Mouse (Mus musculus) liver, embryonic 14.5 days (tissue): ENCODE results near the gene Zcchc4. TPM values are rescaled to one million over a fixed set of nuclear protein-coding genes. Genes with fewer than 3 reads are reported as not detected.

ENCODE experiments used
- ATAC-seq: fragments of 200-750 bp; cut with Nextera tagmentation; 2 replicates; pipeline ENCODE4 v1.8.0; 2017; ENCODE audit warnings: moderate number of reproducible peaks, mild to moderate bottlenecking, moderate library complexity; ENCODE audit not compliant: insufficient read depth
- DNase-seq, 3 experiments: peaks; one replicate each; pipeline ENCODE4 v3.0.0-alpha.2; 2012 to 2013; ENCODE audit warnings: low read depth in 3 of 3, low spot score in 3 of 3
- H3K27ac ChIP-seq: fragments of 300-500 bp; sonication (generic); 2 replicates; pipeline ENCODE4 v1.5.1; 2014; ENCODE audit warnings: moderate library complexity, mild to moderate bottlenecking, control low read depth, inconsistent platforms
- H3K27me3 ChIP-seq: fragments of 300-500 bp; sonication (generic); 2 replicates; pipeline ENCODE4 v1.6.1; 2014; ENCODE audit warnings: mild to moderate bottlenecking, low read length, moderate library complexity; ENCODE audit not compliant: control insufficient read depth, insufficient read depth
- H3K36me3 ChIP-seq: fragments of 300-500 bp; sonication (generic); replicated peaks from 2 replicates; pipeline ENCODE4 v1.6.1; 2014; ENCODE audit warnings: low read depth; ENCODE audit not compliant: control insufficient read depth, insufficient read depth
- H3K4me1 ChIP-seq, 2 experiments: fragments of 200-500 bp in 1 of 2; fragments of 300-500 bp in 1 of 2; sonication (generic) in 1 of 2; replicated peaks; 2 replicates each; pipeline ENCODE4 v1.6.1; 2012 to 2014; ENCODE audit warnings: antibody characterized with exemption in 1 of 2, inconsistent platforms in 1 of 2, low read length in 1 of 2; ENCODE audit not compliant: control insufficient read depth in 2 of 2, insufficient read depth in 2 of 2
- H3K4me2 ChIP-seq: fragments of 300-500 bp; sonication (generic); 2 replicates; pipeline ENCODE4 v1.6.1; 2014; ENCODE audit warnings: low read depth, mild to moderate bottlenecking, control low read depth, moderate library complexity
- H3K4me3 ChIP-seq, 2 experiments: fragments of 200-500 bp in 1 of 2; fragments of 300-500 bp in 1 of 2; sonication (generic) in 1 of 2; 2 replicates each; pipeline ENCODE4 v1.5.1; 2012 to 2014; ENCODE audit warnings: low read depth in 2 of 2, low read length in 2 of 2, mild to moderate bottlenecking in 2 of 2, control low read depth in 1 of 2, inconsistent platforms in 1 of 2, moderate library complexity in 1 of 2; ENCODE audit not compliant: insufficient read depth in 1 of 2
- H3K9ac ChIP-seq: fragments of 300-500 bp; sonication (generic); replicated peaks from 2 replicates; pipeline ENCODE4 v1.6.1; 2014; ENCODE audit warnings: mild to moderate bottlenecking, control low read depth, moderate library complexity
- H3K9me3 ChIP-seq: fragments of 300-500 bp; sonication (generic); 2 replicates; pipeline ENCODE4 v1.6.1; 2016; ENCODE audit warnings: low read length, mixed read lengths; ENCODE audit not compliant: control insufficient read depth
- CTCF ChIP-seq: IDR thresholded peaks from 2 replicates; pipeline ENCODE4 v1.5.1; 2016; ENCODE audit warnings: antibody characterized with exemption, low read depth, control low read depth
- EP300 ChIP-seq: IDR thresholded peaks from 2 replicates; pipeline ENCODE4 v1.6.1; 2016; ENCODE audit warnings: antibody characterized with exemption, low read depth
- WGBS: fragments of 180-500 bp; shearing (Covaris S2); extraction: QIAGEN DNeasy Blood & Tissue Kit; methylation state at CpG from one replicate; pipeline ENCODE4 v1.1.7; 2014; ENCODE audit not compliant: insufficient replicate concordance; 5-methylcytosine and 5-hydroxymethylcytosine counted together
- polyA plus RNA-seq, 2 experiments: library from polyadenylated mRNA; depleted of rRNA in 1 of 2; stranded (reverse) in 1 of 2; unstranded in 1 of 2; fragments of >200 nt; fragmentation: Nextera tagmentation in 1 of 2; extraction: Ambion mirVana in 1 of 2; gene quantifications; 2 replicates each; pipeline versions ENCODE4 v1.2.1 to v1.2.3; 2012 to 2014

The Zcchc4 gene
- polyA plus RNA-seq, 2 experiments, result 5.8 to 5.9 TPM

DNA sequence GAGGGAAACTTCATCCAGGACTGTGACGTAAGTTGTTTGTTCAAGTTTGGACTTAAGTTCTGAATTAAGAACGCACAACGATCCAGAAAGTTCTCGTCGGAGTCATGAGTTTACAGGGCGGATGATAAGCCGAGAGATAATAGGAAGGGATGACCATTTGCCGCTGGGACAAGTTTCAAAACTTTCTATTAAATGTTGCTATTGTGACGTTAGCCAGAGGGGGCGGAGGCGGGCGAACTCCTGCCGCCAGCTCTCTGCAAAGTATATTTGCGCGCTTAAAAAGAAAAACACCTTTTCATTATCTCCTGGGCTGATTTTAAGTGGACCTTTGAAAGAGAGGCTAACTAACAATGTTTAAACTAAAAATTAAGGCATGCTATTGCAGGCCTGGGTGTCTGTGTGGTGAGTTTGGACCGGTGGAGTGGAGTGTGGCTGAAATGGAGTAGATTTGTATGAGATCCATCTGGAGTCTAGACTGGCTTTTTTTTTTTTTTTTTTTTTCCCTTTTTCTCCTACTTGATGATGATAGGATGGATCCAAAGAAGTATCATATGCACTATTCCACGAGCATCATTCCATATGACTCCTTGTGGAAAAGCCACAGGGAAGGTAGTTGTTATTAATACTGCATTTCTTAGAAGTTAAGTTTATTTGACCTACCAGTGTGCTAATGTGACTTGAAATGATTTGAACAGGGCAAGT lies 32.9 kb upstream of the Zcchc4 start:
- H3K4me2 ChIP-seq, result peak overlapping the region; percentile 79
- peak overlapping the region; percentile 78 for H3K9ac ChIP-seq
- no peaks in the 10 kb centered on the region for H3K27me3 ChIP-seq
- no peaks in the 10 kb centered on the region for H3K9me3 ChIP-seq
- peak overlapping the region; percentile 77 to 88 for H3K4me3 ChIP-seq
- peak; percentile 47 to 58 (median 55) for DNase-seq
- no peak for TF ChIP-seq EP300
- peak; percentile 65 for TF ChIP-seq CTCF
- peaks cover 7 to 9% of the 10 kb centered on the region in 2 experiments for H3K4me1 ChIP-seq
- ATAC-seq, result peak; percentile 49; the same call in 1 of the 2 replicates
- 2% methylated on average over 17 of the region's 17 CpGs for WGBS
- peak overlapping the region; percentile 70 for H3K27ac ChIP-seq
- no peaks in the 10 kb centered on the region for H3K36me3 ChIP-seq

DNA sequence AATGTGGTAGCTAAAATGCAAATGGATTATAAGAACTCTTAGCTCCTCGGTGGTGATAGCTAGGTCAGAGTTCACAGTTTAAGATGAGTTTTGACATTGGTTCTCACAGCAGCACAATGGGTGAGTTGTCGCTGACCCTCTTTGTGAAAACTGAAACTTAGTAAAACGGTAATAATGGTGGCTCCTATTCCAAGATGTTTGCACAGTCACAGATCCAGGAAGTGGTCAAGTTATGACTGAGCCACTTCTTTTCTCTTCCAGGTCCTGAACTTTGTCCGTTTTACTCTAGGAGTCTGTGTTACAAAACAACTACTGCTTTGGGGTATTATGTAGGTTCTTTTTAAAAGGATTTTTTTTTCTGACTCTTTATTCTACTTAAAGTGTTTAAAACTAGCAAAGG lies 32.0 kb upstream of the Zcchc4 start:
- Histone ChIP-seq H3K9ac (no peak overlapping the region; the same call in 1 of the 2 replicates), H3K9me3 (no peaks in the 10 kb centered on the region), H3K4me2 (peak overlapping the region; percentile 79), H3K4me3 (peak overlapping the region in 1 of 2 experiments; percentile 77; a peak in 2 of 4 replicates), H3K36me3 (no peaks in the 10 kb centered on the region), H3K4me1 (peaks cover 7 to 9% of the 10 kb centered on the region in 2 experiments), H3K27me3 (no peaks in the 10 kb centered on the region), H3K27ac (no peak overlapping the region)
- no peak for ATAC-seq
- no peak for DNase-seq
- TF ChIP-seq EP300 (no peak), CTCF (no peak)
- 32% methylated on average over 4 of the region's 4 CpGs for WGBS

DNA sequence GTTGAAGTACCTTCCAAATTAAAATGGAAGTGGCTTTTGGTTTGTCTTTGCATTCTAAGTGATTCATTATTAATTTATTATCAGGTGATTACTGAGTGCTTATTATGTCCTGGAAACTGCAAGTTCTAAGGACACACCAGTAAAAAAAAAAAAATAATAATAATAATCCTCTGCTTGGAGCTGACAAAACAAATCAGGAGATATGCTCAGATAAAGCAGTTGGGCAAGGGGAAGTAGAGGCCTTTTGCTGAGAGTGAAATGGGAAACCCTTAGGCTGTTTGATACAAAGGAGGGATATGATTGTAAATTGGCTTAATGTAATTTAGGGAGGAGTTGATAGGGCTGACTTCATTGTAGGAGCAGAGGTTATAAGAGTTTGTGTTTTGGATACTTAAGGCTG lies 28.3 kb upstream of the Zcchc4 start:
- no peak overlapping the region for H3K9ac ChIP-seq
- no peak overlapping the region for H3K4me3 ChIP-seq
- no peaks in the 10 kb centered on the region for H3K9me3 ChIP-seq
- H3K4me2 ChIP-seq, result no peak overlapping the region
- no peaks in the 10 kb centered on the region for H3K27me3 ChIP-seq
- TF ChIP-seq CTCF (no peak), EP300 (no peak)
- ATAC-seq (no peak), DNase-seq (no peak)
- no peak overlapping the region for H3K27ac ChIP-seq
- peaks cover 5 to 7% of the 10 kb centered on the region in 2 experiments for H3K4me1 ChIP-seq
- H3K36me3 ChIP-seq, result no peaks in the 10 kb centered on the region; the same call in 1 of the 2 replicates

DNA sequence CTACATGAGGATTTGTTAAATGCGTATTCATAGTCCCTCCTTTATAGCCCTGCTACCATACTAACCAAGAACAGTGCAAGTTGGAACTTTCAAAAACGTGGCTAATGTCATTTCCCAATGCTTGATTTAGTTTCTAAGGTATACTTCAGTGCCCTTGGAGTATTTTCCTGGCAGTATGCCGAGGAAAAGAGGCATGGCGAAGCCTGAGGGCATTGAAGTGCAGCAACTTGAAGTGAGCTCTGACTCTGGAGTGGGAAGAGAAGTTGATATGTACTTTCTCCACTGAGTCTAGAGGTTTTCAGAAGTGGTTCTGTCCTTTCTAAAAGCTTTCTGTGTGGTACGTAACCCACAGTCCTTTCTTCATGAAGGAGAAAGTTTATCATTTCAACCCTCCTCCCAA lies 26.5 kb upstream of the Zcchc4 start:
- Histone ChIP-seq H3K4me1 (peaks cover 0 to 3% of the 10 kb centered on the region in 2 experiments; a peak in 3 of 4 replicates), H3K4me3 (no peak overlapping the region), H3K36me3 (peaks cover 2% of the 10 kb centered on the region; the same call in 1 of the 2 replicates), H3K9ac (no peak overlapping the region), H3K9me3 (no peaks in the 10 kb centered on the region), H3K27me3 (no peaks in the 10 kb centered on the region), H3K4me2 (no peak overlapping the region), H3K27ac (no peak overlapping the region)
- DNase-seq (no peak), ATAC-seq (no peak)
- TF ChIP-seq CTCF (no peak), EP300 (no peak)
- 73% methylated on average over 5 of the region's 5 CpGs for WGBS

DNA sequence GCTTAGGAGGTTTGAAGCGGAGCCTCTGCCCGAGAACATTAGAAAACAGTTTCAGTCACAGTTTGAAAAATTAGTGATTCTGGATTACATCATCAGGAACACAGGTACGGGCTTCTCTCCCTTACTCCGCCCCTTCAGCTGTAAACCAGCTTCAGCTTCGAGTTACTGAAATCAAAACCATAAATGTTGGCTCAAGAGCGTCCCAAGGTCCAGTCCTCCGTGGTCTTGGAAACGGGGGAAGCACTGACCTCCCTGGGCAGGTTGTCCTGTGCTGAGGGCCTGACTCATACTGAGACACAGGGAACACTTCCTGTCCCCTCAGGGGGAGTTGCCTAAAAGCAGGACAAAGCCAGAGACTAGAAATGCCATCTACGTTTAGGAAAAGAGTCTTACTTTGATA lies 22.1 kb upstream of the Zcchc4 start:
- H3K27me3 ChIP-seq, result no peaks in the 10 kb centered on the region
- peaks cover 4% of the 10 kb centered on the region; the same call in 1 of the 2 replicates for H3K36me3 ChIP-seq
- H3K27ac ChIP-seq, result no peak overlapping the region
- WGBS, result 82% methylated on average over 9 of the region's 9 CpGs
- no peak overlapping the region for H3K4me3 ChIP-seq
- DNase-seq, result no peak
- H3K4me1 ChIP-seq, result no peaks in the 10 kb centered on the region
- H3K9ac ChIP-seq, result no peak overlapping the region
- H3K9me3 ChIP-seq, result no peaks in the 10 kb centered on the region
- no peak overlapping the region for H3K4me2 ChIP-seq
- TF ChIP-seq CTCF, result no peak
- TF ChIP-seq EP300, result no peak
- no peak for ATAC-seq
